Mouse (Mus musculus) kidney, adult 2 months (tissue): Measurements from ENCODE around the gene Galnt2.

Experiments
- CTCF ChIP-seq: fragments of 200-500 bp; conservative IDR thresholded peaks from 2 replicates; pipeline ENCODE4 v1.5.1; 2011; ENCODE audit warnings: low read depth, mild to moderate bottlenecking, control low read depth, low read length, moderate library complexity, mixed read lengths; ENCODE audit not compliant: insufficient read depth, insufficient read length
- POLR2A ChIP-seq: fragments of 200-500 bp; IDR thresholded peaks from one replicate; pipeline ENCODE4 v1.6.1; 2011; ENCODE audit warnings: low read depth, low read length, control low read depth

GRCm38 (mm10) chr8:124318612-124319315, 87.6 kb downstream of the Galnt2 start:
- TF ChIP-seq CTCF (no peak), POLR2A (no peak)
